Mouse (Mus musculus) adipose tissue, adult 10 weeks (tissue): Measurements from ENCODE around the gene Ica1. TPM values are rescaled to one million over a fixed set of nuclear protein-coding genes. Genes with fewer than 3 reads are reported as not detected.

Experiments
- polyA plus RNA-seq: library from polyadenylated mRNA; stranded (reverse); fragments of 350-450 nt; fragmentation: Illumina TruSeq; extraction: RNeasy Lipid Tissue Mini Kit (QIAGEN cat#74804); gene quantifications from one replicate; pipeline ENCODE4 v1.2.3, GENCODE M21; 2014; ENCODE audit warnings: low read depth, low replicate concordance

Gene Ica1
- polyA plus RNA-seq: 24.0 TPM

DNA sequence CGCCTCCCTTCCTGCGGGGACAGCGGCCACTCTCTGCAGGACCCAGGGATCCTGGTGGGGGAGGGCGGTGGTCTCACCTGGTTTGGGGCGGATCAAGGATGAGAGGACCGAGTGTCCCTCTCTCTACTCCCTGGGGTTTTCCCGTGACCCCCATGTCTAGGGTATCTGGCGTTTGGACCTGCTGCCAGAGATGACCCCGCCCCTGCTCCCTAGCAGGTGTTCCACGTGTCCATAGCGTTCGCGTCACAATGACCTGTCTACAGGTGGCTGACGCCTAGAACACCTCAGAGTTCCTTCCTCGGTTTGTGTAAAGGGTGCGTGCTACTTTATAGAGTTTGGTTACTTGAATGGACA is at the start of gene Ica1:
Ica1 (minus strand) TSS at position 193 of the 354 bp plus-strand sequence.

Other genes with a start within 250 kb of the Ica1 start
- gene Nxph1, start 169.9 kb upstream of the Ica1 start, polyA plus RNA-seq: 1.6 TPM